Mouse (Mus musculus): ENCODE data around the gene Tmem11.
"Not testable (repeated sequence)": the region's sequence is repeated elsewhere in the genome, so short reads cannot be mapped to it uniquely, and the experiment has no call there.

Gene Tmem11

DNA sequence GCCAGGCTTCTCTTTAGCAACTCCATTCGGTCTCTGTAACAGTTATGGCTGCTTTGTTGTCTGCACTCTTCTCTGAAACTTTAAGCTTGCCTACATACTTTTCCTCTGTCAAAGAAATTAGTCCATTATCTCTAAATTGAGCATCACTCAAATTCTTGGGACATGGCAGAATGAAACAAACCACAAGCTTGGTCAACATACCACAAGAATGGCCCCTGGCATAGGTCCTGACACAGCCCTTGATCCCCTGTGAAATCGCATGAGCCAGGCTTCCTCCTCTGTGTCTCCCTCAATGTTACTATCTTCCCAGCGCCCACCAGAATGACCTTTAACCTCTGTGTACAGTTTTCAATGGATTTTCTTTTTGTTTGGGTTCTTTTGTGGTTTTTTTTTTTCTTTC lies 3.3 kb upstream of the Tmem11 start:
- DNase-seq (ENCODE audit: low read depth, low spot score) = no peak

GRCm38 (mm10) chr11:60880559-60880958 lies 1.5 kb upstream of the Tmem11 start:
- no peak for DNase-seq (ENCODE audit: low read depth, low spot score)

DNA sequence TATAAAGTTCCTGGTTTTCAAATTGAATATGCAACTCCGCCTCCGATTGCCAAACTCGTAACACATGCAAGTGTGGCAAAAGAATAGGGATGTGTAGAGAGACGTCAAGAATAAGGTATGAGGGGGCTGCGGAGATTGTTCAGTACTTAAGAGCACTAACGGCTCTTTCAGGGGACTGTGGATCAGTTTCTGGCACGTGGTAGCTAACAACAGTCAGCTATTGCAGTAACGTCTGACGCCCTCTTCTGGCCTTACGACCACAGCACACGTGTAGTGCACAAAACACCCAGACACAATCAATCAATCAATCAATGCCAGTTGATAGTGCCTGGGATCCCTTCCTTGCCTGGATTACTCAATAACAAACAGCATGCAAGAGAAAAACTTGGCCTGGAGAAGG lies 351 bp upstream of the Tmem11 start:
- DNase-seq (ENCODE audit: low read depth, low spot score) = peak; percentile 90

DNA sequence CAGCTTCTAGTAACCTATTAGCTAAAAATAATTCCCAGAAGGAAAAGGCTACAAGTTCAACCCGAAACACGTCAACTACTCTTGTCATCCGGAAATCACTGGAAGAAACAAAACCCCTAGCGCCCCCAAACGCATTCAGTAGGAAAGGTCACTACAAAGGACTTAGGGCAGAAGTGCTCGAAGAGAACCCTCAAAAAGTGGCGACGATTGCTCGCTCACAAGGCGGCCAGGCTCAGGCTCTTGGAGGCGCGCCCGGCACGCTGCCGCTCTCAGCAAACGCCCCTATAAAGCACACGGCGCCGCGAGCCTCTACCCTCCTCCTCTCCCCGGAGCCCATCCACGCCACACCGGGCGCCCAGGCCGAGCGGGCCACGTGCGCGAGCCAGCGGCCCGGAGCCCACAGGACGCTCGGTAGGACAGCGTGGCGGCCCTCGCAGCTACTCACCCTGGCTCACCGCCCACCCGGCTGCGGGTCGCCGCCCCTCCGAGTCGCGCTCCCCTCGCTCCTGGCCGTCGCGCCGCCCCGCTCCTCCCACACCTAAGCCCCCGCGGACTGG lies 938 bp downstream of the Tmem11 start:
- DNase-seq (ENCODE audit: low read depth, low spot score) = no peak

DNA sequence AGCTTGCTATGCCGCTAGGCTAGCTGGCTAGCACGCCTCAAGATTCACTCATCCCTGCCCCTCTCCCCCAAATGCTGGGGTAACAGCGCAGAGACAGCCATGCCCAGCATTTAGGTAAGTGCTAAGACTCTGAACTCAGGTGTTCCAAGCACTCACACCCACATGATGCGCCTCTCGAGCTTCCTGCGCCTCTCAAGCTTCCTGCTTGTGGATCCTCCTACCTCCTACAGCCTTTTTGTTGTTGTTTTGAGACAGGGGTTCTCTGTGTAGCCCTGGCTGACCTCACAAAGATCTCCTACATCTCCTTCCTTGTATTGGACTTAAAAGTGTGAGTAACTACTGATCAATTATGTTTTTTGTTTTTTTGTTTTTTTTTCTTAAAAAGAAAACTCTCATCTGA lies 6.0 kb downstream of the Tmem11 start:
- peak; percentile 52 for DNase-seq (ENCODE audit: low read depth, low spot score)

DNA sequence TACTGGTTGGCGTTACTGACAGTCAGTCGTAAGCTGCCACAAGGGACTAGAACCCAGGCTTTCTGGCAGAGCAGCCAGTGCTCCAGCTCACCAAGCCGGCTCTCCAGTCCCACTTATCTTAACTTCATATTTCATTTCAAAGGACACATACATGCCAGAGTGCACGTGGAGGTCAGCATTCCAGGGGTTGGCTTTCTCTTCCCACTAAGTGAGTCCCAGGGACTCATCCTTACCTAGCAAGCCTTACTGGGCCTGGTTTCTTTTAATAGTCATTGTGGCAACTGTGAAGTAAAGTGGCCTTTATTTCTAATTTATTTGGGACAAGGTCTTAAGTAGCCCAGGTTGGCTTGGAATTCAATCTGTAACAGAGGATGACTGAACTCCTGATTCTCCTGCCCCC lies 7.7 kb downstream of the Tmem11 start:
- no peak for DNase-seq (ENCODE audit: low read depth, low spot score)

- not testable (repeated sequence) for DNase-seq (ENCODE audit: low read depth, low spot score)
Measured at GRCm38 (mm10) chr11:60869471-60869870, 9.6 kb downstream of the Tmem11 start.

GRCm38 (mm10) chr11:60867904-60868303 lies 11.2 kb downstream of the Tmem11 start:
- no peak for DNase-seq (ENCODE audit: low read depth, low spot score)

DNA sequence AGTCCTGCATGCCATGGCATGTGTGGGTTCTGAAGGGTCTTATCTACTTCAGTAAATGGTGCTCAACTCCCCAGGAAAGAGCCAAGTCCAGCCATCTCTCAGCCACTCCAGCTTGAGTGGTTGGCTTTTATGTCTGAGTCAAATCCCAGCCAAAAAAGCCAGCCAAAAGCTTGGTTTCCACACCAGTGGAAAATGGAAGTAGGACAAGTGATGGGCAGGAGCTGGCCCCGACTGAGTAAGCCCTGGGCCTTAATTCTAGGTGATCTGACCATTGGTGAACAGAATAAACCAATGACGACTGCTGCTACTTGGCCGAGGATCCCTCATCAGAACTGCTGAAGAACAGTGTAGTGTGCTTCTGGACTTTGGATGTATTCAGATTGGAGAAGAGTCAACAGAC lies 11.6 kb downstream of the Tmem11 start:
- no peak for DNase-seq (ENCODE audit: low read depth, low spot score)

DNA sequence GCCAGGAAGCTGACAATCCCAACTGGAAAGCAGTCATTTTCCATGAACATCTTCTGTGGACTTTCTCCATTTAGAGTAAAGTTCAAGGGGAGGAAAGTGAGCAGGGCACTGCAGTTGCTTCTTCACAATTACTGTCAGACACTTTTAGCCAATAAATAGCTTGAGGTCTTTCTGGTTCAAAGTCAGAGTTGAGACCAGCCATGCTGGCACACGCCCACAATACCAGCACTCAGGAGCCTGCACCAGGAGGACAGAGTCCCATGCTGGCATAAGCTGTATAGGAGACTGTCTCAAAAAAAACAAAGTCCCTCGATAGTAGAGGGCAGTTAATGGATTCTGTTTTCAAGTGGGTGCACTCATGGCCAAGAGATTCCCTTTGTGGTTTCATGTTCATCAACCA lies 13.1 kb downstream of the Tmem11 start:
- no peak for DNase-seq (ENCODE audit: low read depth, low spot score)

DNA sequence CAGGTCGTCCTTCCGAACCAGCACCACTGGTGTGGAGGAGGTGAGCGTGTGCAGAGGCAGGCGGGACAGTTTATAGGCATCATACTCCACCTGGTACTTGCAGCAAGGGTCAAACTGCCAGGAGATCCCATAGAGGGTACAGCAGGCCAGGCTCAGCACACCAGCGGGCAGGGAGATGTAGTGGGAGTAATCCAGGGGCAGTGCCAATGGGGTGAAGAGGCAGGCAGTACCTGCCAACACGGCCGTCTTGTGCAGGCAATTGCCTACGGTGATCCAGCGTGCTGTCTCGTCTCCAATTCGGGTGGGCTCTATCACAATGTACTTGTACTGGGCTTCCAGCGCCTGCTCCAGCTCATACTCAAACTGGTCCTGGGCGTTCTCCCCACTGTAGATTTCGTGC lies 14.2 kb downstream of the Tmem11 start:
- no peak for DNase-seq (ENCODE audit: low read depth, low spot score)

DNA sequence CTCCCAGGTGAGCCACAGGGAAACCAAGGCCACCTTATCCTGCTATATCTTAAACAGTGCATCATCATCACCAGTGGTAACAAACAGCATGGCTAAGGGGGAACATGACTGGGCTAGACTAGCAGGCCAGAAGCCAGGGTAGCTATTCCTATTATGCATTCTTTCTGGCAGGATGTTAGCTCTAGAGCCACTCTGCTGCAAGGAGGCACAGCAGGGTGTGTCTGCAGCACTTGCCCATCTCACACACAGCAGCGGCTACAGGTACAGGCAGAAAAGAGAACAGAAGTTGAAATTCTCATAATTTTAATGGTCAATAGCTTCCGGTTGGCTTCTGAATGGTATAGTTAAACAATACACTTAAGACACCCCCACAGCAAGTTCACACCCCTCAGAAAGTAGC lies 14.9 kb downstream of the Tmem11 start:
- DNase-seq (ENCODE audit: low read depth, low spot score) = no peak

GRCm38 (mm10) chr11:60863196-60863595 lies 15.9 kb downstream of the Tmem11 start:
- no peak for DNase-seq (ENCODE audit: low read depth, low spot score)

GRCm38 (mm10) chr11:60861993-60862392 lies 17.1 kb downstream of the Tmem11 start:
- DNase-seq (ENCODE audit: low read depth, low spot score) = no peak

- DNase-seq (ENCODE audit: low read depth, low spot score) = no peak
Measured at GRCm38 (mm10) chr11:60856587-60856986, 22.5 kb downstream of the Tmem11 start.

- no peak for DNase-seq (ENCODE audit: low read depth, low spot score)
Measured at GRCm38 (mm10) chr11:60845415-60845814, 33.7 kb downstream of the Tmem11 start.

DNA sequence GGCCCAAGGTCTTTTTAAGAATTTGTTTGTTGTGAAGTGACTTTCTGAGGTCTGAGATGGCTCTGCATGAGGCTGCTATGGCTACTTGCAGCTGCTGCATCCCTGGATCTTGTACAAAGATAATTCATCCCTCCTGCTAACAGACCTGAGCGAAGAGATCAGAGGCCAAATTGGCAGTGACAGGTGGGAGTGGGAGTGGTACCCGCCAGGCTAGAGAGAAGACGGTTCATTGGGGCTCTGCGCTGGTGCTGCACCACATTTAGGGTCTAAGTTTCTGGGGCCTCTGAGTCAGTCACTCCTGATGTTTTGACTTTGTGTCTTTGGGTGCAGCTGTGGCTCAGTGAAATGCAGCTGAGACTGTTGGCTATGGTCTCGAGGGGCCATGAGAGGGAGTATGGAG lies 35.7 kb downstream of the Tmem11 start:
- no peak for DNase-seq (ENCODE audit: low read depth, low spot score)

- no peak for DNase-seq (ENCODE audit: low read depth, low spot score)
Measured at GRCm38 (mm10) chr11:60841467-60842200, 37.4 kb downstream of the Tmem11 start.

- DNase-seq (ENCODE audit: low read depth, low spot score) = no peak
Measured at GRCm38 (mm10) chr11:60837644-60838406, 41.2 kb downstream of the Tmem11 start.

DNA sequence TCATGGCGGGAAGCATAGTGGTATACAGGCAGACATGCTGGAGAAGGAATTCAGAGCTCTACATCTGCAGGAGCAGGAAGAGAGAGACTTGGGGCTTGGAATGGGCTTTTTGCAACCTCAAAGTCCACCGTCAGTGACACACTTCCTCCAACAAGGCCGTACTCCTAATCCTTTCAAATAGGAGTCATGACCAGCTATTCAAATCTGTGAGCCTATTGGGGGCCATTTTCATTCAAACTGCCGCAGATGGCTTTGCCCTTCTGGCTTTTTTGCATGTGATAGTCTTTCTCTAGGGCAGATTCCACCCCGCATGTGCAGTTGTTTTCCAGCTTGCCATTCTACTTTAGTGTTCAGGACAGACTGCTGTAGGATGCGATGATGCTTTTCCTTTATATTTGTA lies 42.2 kb downstream of the Tmem11 start:
- DNase-seq (ENCODE audit: low read depth, low spot score) = no peak

- peak; percentile 97 for DNase-seq (ENCODE audit: low read depth, low spot score)
Measured at GRCm38 (mm10) chr11:60830433-60831052, 48.5 kb downstream of the Tmem11 start, which contains the start of gene Dhrs7b. Gene Dhrs7b, plus strand, starts transcription at chr11:60830631.

GRCm38 (mm10) chr11:60828903-60829302 lies 50.2 kb downstream of the Tmem11 start:
- no peak for DNase-seq (ENCODE audit: low read depth, low spot score)
